Mouse (Mus musculus) thymus, adult 2 months (tissue): ENCODE data around the gene Gm43191. TPM values are rescaled to one million over a fixed set of nuclear protein-coding genes. Genes with fewer than 3 reads are reported as not detected.

Experiments used
- DNase-seq: peaks from one replicate; pipeline ENCODE4 v3.0.0; 2021
- H3K27ac ChIP-seq: fragments of 200-500 bp; 2 replicates; pipeline ENCODE4 v1.5.1; 2012; ENCODE audit warnings: low read length, control low read depth; ENCODE audit not compliant: control insufficient read depth, insufficient read depth
- H3K27me3 ChIP-seq: fragments of 200-500 bp; 2 replicates; pipeline ENCODE4 v1.6.1; 2012; ENCODE audit warnings: mild to moderate bottlenecking, low read length, moderate library complexity, mixed read lengths; ENCODE audit not compliant: control insufficient read depth, insufficient read depth
- H3K36me3 ChIP-seq: fragments of 200-500 bp; 2 replicates; pipeline ENCODE4 v1.6.1; 2012; ENCODE audit warnings: mild to moderate bottlenecking, low read length, moderate library complexity; ENCODE audit not compliant: control insufficient read depth, insufficient read depth
- H3K4me1 ChIP-seq: fragments of 200-500 bp; replicated peaks from 2 replicates; pipeline ENCODE4 v1.6.1; 2012; ENCODE audit warnings: low read length; ENCODE audit not compliant: control insufficient read depth, insufficient read depth
- H3K4me3 ChIP-seq: fragments of 200-500 bp; 2 replicates; pipeline ENCODE4 v1.5.1; 2012; ENCODE audit warnings: mild to moderate bottlenecking, low read length, control low read depth, moderate library complexity; ENCODE audit not compliant: control insufficient read depth, insufficient read depth
- CTCF ChIP-seq: fragments of 200-500 bp; IDR thresholded peaks from 2 replicates; pipeline ENCODE4 v1.5.1; 2012; ENCODE audit warnings: mild to moderate bottlenecking, control low read depth, low read length, moderate library complexity, borderline replicate concordance; ENCODE audit not compliant: control insufficient read depth, poor library complexity, insufficient read depth; ENCODE audit errors: extremely low read depth
- POLR2A ChIP-seq: fragments of 200-500 bp; IDR thresholded peaks from 2 replicates; pipeline ENCODE4 v1.6.1; 2012; ENCODE audit warnings: mild to moderate bottlenecking, low read length, control low read depth, moderate library complexity; ENCODE audit not compliant: control insufficient read depth, poor library complexity, insufficient read depth; ENCODE audit errors: extremely low read depth
- whole genome bisulfite sequencing: fragments of 180-500 bp; shearing (Covaris S2); methylation state at CpG from one replicate; pipeline ENCODE4 v1.1.7; 2018; 5-methylcytosine and 5-hydroxymethylcytosine counted together
- polyA plus RNA-seq: library from polyadenylated mRNA; depleted of rRNA; stranded (reverse); fragments of >200 nt; gene quantifications from 2 replicates; pipeline ENCODE4 v1.2.3, GENCODE M21; 2012; rRNA removed

The Gm43191 gene
- not detected in 2 replicates for polyA plus RNA-seq

GRCm38 (mm10) chr3:116681160-116681559, at the start of gene Gm43191:
Gm43191 (minus strand) TSS chr3:116681260.
- Histone ChIP-seq H3K36me3 (peaks cover 4% of the 10 kb centered on the region; the same call in 1 of the 2 replicates), H3K27me3 (no peaks in the 10 kb centered on the region), H3K4me1 (no peaks in the 10 kb centered on the region), H3K4me3 (no peak within 1 kb of the TSS), H3K27ac (no peak within 1 kb of the TSS)
- WGBS = 100% methylated on average over 1 of the region's 1 CpGs
- TF ChIP-seq POLR2A = no peak
- TF ChIP-seq CTCF = no peak
- DNase-seq = no peak

GRCm38 (mm10) chr3:116729483-116730174, 48.6 kb upstream of the Gm43191 start:
- no peak for TF ChIP-seq POLR2A
- no peak for TF ChIP-seq CTCF
- no peaks in the 10 kb centered on the region for H3K36me3 ChIP-seq
- no peak overlapping the region for H3K4me3 ChIP-seq
- peaks cover 5% of the 10 kb centered on the region for H3K4me1 ChIP-seq
- no peak for DNase-seq
- no peaks in the 10 kb centered on the region for H3K27me3 ChIP-seq
- H3K27ac ChIP-seq = no peak overlapping the region
- WGBS = 87% methylated on average over 2 of the region's 2 CpGs

- H3K27ac ChIP-seq = no peak overlapping the region; the same call in 1 of the 2 replicates
- peaks cover 5% of the 10 kb centered on the region for H3K4me1 ChIP-seq
- 28% methylated on average over 9 of the region's 9 CpGs for WGBS
Observed at GRCm38 (mm10) chr3:116726807-116727206, 45.7 kb upstream of the Gm43191 start.

GRCm38 (mm10) chr3:116723496-116724481, 42.7 kb upstream of the Gm43191 start:
- DNase-seq = no peak
- H3K27ac ChIP-seq = no peak overlapping the region
- 70% methylated on average over 10 of the region's 10 CpGs for WGBS
- H3K4me3 ChIP-seq = no peak overlapping the region
- H3K36me3 ChIP-seq = no peaks in the 10 kb centered on the region
- H3K4me1 ChIP-seq = peaks cover 5% of the 10 kb centered on the region
- no peak for TF ChIP-seq CTCF
- H3K27me3 ChIP-seq = no peaks in the 10 kb centered on the region

More at GRCm38 (mm10) chr3:116726807-116727206, 45.7 kb upstream of the Gm43191 start:
- Histone ChIP-seq H3K27me3 (no peaks in the 10 kb centered on the region), H3K36me3 (no peaks in the 10 kb centered on the region), H3K4me3 (no peak overlapping the region)
- TF ChIP-seq CTCF = no peak
- no peak for TF ChIP-seq POLR2A
- no peak for DNase-seq

GRCm38 (mm10) chr3:116722980-116723379, 41.9 kb upstream of the Gm43191 start:
- 66% methylated on average over 4 of the region's 4 CpGs for WGBS
- H3K27ac ChIP-seq = no peak overlapping the region
- H3K4me3 ChIP-seq = no peak overlapping the region
- DNase-seq = no peak
- H3K4me1 ChIP-seq = peaks cover 5% of the 10 kb centered on the region
- no peak for TF ChIP-seq POLR2A
- no peak for TF ChIP-seq CTCF
- no peaks in the 10 kb centered on the region for H3K27me3 ChIP-seq
- H3K36me3 ChIP-seq = no peaks in the 10 kb centered on the region

- no peaks in the 10 kb centered on the region for H3K36me3 ChIP-seq
- no peak overlapping the region for H3K27ac ChIP-seq
- no peak for DNase-seq
- no peaks in the 10 kb centered on the region for H3K4me1 ChIP-seq
- no peak overlapping the region for H3K4me3 ChIP-seq
- TF ChIP-seq CTCF (no peak), POLR2A (no peak)
- no peaks in the 10 kb centered on the region for H3K27me3 ChIP-seq
- WGBS = 88% methylated on average over 3 of the region's 3 CpGs
Observed at GRCm38 (mm10) chr3:116718951-116719350, 37.9 kb upstream of the Gm43191 start.
